Mouse (Mus musculus) right cerebral cortex, adult 2 months (tissue): ENCODE results near the gene 1110051M20Rik.

Experiments used
- DNase-seq, 2 experiments: peaks; one replicate each; pipeline ENCODE4 v3.0.0; 2021 to 2022; ENCODE audit warnings: low spot score in 2 of 2

1110051M20Rik gene

DNA sequence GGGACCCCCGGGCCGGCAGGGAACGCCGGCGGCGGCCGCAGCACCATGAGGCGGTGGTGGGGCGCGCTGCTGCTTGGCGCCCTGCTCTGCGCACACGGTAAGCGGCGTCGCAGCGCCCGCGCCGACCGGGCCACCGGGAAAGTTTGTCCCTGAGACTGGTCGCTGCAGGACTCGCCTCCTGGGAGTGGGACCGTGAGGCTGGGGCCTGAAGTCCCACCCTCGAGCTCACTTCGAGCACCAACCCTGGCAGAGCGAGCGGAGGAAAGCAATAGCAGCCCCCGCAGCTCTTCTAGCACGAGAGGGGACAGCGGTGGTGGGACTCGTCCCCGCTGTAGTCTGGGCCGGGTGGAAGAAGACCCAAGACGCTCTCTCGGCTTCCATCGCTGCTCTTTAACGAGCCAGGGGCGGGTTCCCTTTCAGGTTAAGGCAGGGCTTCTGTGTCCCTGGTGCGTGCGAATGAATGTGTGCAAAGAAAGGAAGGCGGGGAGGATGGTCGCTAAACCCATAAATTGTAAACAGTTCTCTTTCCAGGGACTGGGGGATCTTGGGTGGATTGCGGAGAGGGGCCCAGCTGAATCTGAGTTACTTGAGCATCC lies 13.2 kb upstream of the 1110051M20Rik start:
- no peak for DNase-seq

DNA sequence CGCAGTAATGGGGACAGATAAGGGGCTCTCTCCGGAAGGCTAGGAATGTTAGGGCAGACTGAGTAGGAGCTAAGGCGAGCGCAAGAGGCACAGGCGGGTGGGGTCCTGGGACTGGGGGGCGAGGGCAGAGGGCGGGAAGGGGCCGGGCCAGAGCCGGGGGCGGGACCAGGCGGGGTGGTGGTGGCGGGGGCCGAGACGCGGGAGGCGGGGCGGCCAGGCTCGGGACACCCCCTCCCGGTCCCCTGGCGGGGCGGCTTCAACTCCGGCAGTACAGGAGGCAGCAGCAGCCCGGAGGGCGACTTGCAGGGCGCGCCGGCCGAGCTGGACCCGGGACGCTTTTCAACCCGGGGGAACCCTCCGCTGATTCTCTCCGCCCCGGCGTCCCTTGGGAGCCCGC lies 12.8 kb upstream of the 1110051M20Rik start, which contains the start of gene Lrp4:
Lrp4 (plus strand) TSS at position 253 of the 397 bp plus-strand sequence.
- no peak for DNase-seq

DNA sequence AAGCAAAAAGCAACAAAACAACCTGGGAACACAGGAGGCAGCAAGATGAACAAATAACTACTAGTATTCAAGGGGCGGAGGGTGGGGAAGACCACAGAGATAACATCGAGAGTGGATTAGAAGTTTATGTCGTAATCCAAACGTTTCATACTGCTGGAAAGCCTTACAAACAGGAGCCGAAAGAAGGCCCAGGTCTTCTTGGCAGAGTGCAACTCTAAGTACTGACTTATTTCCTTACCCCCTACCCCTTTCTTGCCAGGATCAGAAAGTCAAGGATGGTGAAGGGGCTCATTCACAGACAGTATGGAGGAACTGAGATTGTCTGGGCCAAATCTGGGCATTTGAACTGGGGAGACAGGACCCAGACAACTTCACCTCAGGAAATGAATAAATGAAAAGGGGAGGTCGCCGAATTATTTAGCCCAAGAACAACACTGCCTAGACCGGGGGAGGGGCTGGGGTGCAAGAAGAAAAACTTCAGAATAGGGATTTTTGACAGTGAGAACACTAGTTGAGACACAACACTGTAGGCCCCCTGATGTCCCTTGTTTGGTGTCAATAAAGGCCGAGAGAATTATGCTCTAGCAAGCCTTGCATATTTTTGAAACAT lies 12.1 kb upstream of the 1110051M20Rik start:
- no peak for DNase-seq

- peak; percentile 41 to 51 for DNase-seq
Observed at GRCm38 (mm10) chr2:91455826-91456225, 11.3 kb upstream of the 1110051M20Rik start.

DNA sequence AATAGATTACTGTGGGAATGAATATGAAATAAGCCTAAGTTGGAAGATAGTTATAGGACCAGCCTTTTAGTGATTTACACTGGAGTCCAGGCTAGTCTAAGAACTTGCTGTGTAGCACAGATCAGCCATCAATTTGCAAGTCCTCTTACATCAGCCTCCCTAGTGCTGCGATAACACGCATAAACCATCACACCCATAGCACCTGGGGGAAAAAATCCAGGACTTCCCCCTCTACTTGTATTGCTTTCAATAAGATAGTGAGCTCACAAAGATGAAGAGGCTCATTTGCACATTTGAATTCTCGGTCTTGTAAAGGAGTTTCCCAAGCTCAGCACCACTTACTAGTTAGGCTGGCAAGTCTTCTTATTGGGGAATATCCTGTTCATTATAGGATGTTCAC lies 9.9 kb upstream of the 1110051M20Rik start:
- DNase-seq, result no peak

DNA sequence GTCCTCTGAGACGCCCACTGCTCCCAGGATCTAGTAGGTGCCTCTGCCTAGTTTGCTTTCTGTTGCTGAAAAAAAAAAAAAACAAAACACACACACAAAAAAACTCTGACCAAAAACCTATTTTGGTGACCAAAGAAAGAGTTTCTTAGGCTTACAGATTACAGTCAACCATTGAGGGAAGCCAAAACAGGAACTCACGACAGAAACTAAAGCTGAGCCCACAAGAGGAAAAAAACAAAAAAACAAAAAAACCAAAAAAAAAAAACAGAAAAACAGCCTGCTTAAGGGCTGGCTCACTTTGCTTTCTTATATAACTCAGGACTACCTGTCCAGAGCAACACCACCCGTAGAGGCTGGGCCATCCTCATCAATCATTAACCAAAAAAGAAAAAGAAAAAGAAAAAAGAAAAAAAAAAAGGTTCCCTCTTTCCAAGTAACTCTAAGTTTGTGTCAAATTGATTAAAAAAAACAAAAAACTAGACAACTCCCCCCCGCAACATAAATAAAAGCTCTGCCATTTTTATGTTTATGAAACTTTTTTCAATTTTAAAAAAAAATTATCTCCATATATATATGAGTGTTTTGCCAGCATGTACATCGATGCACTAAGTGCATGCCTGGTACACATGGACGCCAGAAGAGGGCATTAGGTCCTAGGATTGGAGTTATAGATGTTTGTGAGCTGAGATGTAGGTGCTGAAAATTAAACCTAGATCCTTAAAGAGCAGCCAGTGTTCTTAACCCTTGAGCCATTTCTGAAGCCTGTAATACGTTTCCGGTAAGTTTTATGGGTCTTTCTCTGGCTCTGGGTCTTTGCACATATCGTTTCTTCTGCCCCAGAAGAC lies 8.9 kb upstream of the 1110051M20Rik start:
- DNase-seq, result no peak

- no peak for DNase-seq
Observed at GRCm38 (mm10) chr2:91452658-91453057, 8.2 kb upstream of the 1110051M20Rik start.

GRCm38 (mm10) chr2:91450316-91450715 lies 5.8 kb upstream of the 1110051M20Rik start:
- DNase-seq, result no peak

DNA sequence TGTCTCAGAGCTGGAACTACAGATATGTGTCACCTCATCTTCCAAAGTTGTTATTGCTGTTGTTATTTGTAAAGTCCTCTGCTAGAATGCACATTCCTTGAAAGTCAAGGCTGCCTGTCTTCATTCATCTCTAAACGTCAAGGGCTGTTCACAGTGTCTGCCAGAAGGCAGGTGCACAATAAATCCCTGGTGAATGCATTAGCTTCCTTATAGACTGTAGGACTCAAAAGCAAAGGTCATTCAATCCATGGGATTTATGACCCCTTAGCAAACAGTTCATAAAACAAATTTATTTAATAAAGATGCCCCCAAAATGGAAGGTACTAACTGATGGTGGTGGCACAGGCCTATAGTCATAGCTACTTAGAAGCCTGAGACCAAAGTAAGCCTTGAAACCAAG lies 5.2 kb upstream of the 1110051M20Rik start:
- DNase-seq, result no peak

DNA sequence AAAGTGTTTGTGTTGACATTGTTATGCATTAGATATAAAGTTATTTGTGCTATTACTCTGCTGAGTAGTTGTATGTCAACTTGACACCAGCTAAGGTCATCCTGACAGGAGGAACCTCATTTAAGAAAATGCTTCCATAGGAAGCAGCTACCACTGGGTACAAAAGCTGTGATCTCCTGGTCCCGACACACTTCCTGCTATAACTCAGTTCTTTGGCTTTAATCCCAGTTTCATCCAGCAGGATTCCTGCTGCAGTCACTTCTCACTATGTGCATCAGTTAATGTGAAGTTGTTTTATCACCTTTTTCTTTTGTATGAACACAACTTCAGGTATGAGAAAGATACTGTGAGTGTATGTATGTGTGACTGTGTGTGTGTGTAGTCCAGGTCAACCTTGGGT lies 2.3 kb downstream of the 1110051M20Rik start:
- DNase-seq, result no peak

- DNase-seq, result no peak
Observed at GRCm38 (mm10) chr2:91441715-91442114, 2.8 kb downstream of the 1110051M20Rik start.

GRCm38 (mm10) chr2:91440686-91441085 lies 3.8 kb downstream of the 1110051M20Rik start:
- no peak for DNase-seq

DNA sequence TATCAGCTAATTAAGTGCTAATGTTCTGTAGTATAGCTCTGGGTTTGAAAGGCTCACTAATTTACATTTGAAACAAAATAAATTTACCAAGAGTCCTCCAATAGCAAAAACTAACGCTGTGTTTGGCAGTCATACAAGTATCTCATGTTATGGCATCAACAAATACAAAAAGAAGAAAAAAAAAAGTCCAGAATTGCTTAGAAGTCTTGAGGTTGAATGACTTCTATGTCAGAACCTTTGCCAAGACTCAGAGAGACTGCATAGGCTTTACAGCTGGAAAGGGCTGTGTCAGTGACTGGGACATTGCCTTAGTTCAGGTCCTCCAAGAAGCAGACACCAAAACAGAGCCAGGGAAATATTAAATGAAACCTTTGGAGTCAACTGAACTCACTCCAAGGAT lies 4.6 kb downstream of the 1110051M20Rik start:
- DNase-seq, result no peak

DNA sequence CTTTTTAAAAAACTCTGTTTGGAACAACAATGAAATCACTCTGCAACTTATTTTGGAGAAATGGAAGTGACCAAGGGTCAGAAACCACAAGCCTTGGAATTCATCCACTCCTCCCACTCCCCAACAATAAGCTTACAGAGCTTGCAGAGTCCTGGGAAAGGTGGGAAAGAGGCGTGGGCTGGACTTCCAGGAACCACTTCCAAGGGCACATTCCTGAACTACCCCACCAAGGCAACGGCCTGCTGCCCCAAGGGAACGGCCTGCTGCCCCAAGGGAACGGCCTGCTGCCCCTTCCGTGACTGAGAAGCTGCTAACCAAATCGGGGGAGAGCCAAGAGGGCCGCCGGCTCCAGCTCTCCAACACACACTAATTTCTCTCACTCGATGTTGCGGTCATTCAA lies 5.2 kb downstream of the 1110051M20Rik start:
- DNase-seq, result no peak

- no peak for DNase-seq
Observed at GRCm38 (mm10) chr2:91437116-91437815, 7.2 kb downstream of the 1110051M20Rik start.

DNA sequence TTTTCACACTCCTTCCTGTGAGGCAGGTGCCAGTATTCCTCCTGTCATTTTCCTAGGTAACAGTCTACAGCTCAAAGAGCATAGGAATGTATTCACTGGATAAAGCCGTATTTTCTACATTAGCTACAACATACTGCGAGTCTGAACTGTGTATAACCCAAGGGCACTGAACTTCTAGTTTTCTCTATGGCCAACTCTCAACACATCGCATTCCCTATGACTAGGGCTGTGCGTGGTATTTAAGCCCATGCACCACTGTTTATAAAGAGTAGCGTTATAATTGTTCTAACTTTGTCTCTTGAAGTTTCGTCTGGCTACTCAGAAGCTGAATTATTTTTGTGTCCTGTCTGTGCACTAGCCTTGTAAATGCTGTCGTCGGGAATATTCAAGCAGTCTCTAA lies 7.8 kb downstream of the 1110051M20Rik start:
- DNase-seq, result no peak

GRCm38 (mm10) chr2:91430600-91430919 lies 13.9 kb downstream of the 1110051M20Rik start:
- no peak for DNase-seq

GRCm38 (mm10) chr2:91429915-91430599 lies 14.4 kb downstream of the 1110051M20Rik start:
- no peak for DNase-seq

DNA sequence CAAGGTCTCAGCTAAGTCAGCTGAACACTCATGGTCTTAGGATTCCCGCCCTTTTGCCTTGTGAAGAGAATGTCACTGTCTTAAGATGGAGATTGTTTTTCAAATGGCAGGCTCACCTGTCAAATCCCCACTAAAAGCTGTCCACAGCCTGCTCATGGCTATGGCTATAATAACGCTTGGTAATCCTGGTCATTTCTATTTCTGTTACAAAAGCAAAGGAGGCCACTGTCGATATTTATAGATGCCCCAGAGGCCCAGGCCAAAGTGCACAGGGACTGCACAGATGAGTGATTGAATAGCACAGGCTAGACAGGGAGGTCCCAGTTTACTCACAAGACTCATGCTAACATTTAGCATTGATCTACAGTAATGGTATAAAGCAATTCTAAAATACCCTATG lies 15.4 kb downstream of the 1110051M20Rik start:
- DNase-seq, result no peak

GRCm38 (mm10) chr2:91426321-91426720 lies 18.2 kb downstream of the 1110051M20Rik start:
- no peak for DNase-seq

GRCm38 (mm10) chr2:91424061-91424720 lies 20.3 kb downstream of the 1110051M20Rik start:
- no peak for DNase-seq
